Mouse (Mus musculus): ENCODE measurements around the gene Leprot. TPM values are rescaled to one million over a fixed set of nuclear protein-coding genes. Genes with fewer than 3 reads are reported as not detected.

Gene Leprot
- polyA plus RNA-seq, 1 experiment from 2014 or later = 70.8 TPM

DNA sequence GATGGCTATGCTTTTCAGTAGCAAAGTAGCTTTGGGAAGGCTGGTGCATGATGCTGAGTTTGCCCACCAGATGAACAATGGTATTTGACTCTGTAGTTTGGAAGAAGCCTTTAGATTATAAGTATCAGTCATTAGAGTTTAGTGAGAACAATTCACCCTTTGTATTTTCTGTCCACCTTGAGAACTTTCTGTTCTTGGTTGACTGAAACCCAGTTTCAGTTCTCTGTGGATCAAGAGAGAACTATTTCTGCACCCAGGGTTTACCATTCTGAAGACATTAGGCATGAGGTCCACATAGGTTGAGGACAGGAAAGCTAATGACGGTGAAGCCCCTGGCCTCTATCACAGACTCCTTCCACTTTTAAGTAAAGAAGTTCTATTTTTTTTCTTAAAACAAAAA, 10.0 kb upstream of the Leprot start:
- WGBS = 85% methylated on average over 1 of the region's 1 CpGs
- no peak for DNase-seq (ENCODE audit: low spot score)

GRCm38 (mm10) chr4:101640631-101641030, 6.9 kb upstream of the Leprot start:
- H3K27ac ChIP-seq (ENCODE audit: low read depth, low read length) = no peak overlapping the region
- WGBS = 62% methylated on average over 5 of the region's 5 CpGs
- DNase-seq (ENCODE audit: low spot score) = no peak

More for the DNA sequence above, 10.0 kb upstream of the Leprot start:
- Histone ChIP-seq H3K27ac (ENCODE audit: low read depth, low read length) (no peak overlapping the region), H3K9me3 (ENCODE audit: control insufficient read depth, low read length) (no peaks in the 10 kb centered on the region), H3K4me1 (replicated peaks; ENCODE audit: control insufficient read depth, insufficient read depth, low read length) (no peaks in the 10 kb centered on the region), H3K4me3 (ENCODE audit: low read depth, low read length) (no peak overlapping the region), H3K9ac (ENCODE audit: low read depth, low read length) (no peak overlapping the region), H3K4me2 (no peak overlapping the region), H3K27me3 (replicated peaks; ENCODE audit: control insufficient read depth, insufficient read depth, low read length) (no peaks in the 10 kb centered on the region), H3K36me3 (ENCODE audit: control insufficient read depth, insufficient read depth, low read length) (no peaks in the 10 kb centered on the region)
- no peak for ATAC-seq (replicated peaks; ENCODE audit: low FRiP score)

DNA sequence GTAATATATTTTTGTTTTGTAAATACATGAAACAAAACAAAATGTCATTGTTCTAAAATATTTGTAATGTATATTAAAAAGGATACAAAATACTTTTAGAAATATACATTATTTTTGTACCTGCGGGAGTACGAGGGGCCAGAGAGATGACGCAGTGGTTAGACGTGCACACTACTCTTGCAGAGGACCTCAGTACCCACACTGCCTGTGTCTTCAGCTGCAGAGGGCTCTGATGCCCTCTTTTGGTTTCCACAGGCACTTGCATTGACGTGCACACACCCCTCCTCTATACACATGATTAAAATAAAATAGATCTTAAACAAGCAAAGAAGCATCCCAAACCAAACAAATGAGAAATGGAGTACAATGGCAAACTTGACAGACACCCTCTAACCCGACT, 4.8 kb upstream of the Leprot start:
- H3K4me2 ChIP-seq = no peak overlapping the region
- no peak overlapping the region for H3K9ac ChIP-seq (ENCODE audit: low read depth, low read length)
- no peak overlapping the region for H3K27ac ChIP-seq (ENCODE audit: low read depth, low read length)
- 71% methylated on average over 6 of the region's 6 CpGs for WGBS
- ATAC-seq (replicated peaks; ENCODE audit: low FRiP score) (no peak), DNase-seq (ENCODE audit: low spot score) (no peak)
- H3K36me3 ChIP-seq (ENCODE audit: control insufficient read depth, insufficient read depth, low read length) = no peaks in the 10 kb centered on the region
- no peak overlapping the region for H3K4me3 ChIP-seq (ENCODE audit: low read depth, low read length)
- no peaks in the 10 kb centered on the region for H3K27me3 ChIP-seq (replicated peaks; ENCODE audit: control insufficient read depth, insufficient read depth, low read length)
- no peaks in the 10 kb centered on the region for H3K9me3 ChIP-seq (ENCODE audit: control insufficient read depth, low read length)
- H3K4me1 ChIP-seq (replicated peaks; ENCODE audit: control insufficient read depth, insufficient read depth, low read length) = no peaks in the 10 kb centered on the region

More at GRCm38 (mm10) chr4:101640631-101641030, 6.9 kb upstream of the Leprot start:
- Histone ChIP-seq H3K9ac (ENCODE audit: low read depth, low read length) (no peak overlapping the region), H3K4me2 (no peak overlapping the region), H3K4me3 (ENCODE audit: low read depth, low read length) (no peak overlapping the region), H3K4me1 (replicated peaks; ENCODE audit: control insufficient read depth, insufficient read depth, low read length) (no peaks in the 10 kb centered on the region), H3K27me3 (replicated peaks; ENCODE audit: control insufficient read depth, insufficient read depth, low read length) (no peaks in the 10 kb centered on the region), H3K36me3 (ENCODE audit: control insufficient read depth, insufficient read depth, low read length) (no peaks in the 10 kb centered on the region), H3K9me3 (ENCODE audit: control insufficient read depth, low read length) (no peaks in the 10 kb centered on the region)
- ATAC-seq (replicated peaks; ENCODE audit: low FRiP score) = no peak

- H3K27me3 ChIP-seq (replicated peaks; ENCODE audit: control insufficient read depth, insufficient read depth, low read length) = no peaks in the 10 kb centered on the region
- no peak overlapping the region for H3K9ac ChIP-seq (ENCODE audit: low read depth, low read length)
- no peaks in the 10 kb centered on the region for H3K9me3 ChIP-seq (ENCODE audit: control insufficient read depth, low read length)
- DNase-seq (ENCODE audit: low spot score) = no peak
- 72% methylated on average over 4 of the region's 4 CpGs for WGBS
- H3K4me3 ChIP-seq (ENCODE audit: low read depth, low read length) = no peak overlapping the region
- H3K4me1 ChIP-seq (replicated peaks; ENCODE audit: control insufficient read depth, insufficient read depth, low read length) = no peaks in the 10 kb centered on the region
- no peak overlapping the region for H3K27ac ChIP-seq (ENCODE audit: low read depth, low read length)
- ATAC-seq (replicated peaks; ENCODE audit: low FRiP score) = no peak
- no peaks in the 10 kb centered on the region for H3K36me3 ChIP-seq (ENCODE audit: control insufficient read depth, insufficient read depth, low read length)
- H3K4me2 ChIP-seq = no peak overlapping the region
These were observed 4.3 kb upstream of the Leprot start for GRCm38 (mm10) chr4:101643216-101643615.

DNA sequence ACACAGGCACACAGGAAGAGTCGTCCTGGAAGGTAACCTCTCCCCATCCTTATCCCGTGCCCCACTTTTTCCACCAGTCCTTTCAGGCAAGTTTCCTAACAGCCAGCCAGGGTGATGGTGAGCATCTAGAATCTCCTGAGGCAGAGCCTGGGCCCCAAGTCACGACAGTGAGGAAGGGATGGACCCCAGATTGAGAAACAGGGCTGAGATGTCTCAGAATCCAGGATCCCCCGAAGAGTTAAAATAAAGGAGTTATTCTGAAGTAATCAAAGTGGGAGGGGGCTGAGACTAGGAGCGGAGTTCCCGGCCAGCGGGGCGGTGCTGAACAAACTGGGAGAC, 692 bp upstream of the Leprot start:
- no peaks in the 10 kb centered on the region for H3K36me3 ChIP-seq (ENCODE audit: control insufficient read depth, insufficient read depth, low read length)
- ATAC-seq (replicated peaks; ENCODE audit: low FRiP score) = no peak

DNA sequence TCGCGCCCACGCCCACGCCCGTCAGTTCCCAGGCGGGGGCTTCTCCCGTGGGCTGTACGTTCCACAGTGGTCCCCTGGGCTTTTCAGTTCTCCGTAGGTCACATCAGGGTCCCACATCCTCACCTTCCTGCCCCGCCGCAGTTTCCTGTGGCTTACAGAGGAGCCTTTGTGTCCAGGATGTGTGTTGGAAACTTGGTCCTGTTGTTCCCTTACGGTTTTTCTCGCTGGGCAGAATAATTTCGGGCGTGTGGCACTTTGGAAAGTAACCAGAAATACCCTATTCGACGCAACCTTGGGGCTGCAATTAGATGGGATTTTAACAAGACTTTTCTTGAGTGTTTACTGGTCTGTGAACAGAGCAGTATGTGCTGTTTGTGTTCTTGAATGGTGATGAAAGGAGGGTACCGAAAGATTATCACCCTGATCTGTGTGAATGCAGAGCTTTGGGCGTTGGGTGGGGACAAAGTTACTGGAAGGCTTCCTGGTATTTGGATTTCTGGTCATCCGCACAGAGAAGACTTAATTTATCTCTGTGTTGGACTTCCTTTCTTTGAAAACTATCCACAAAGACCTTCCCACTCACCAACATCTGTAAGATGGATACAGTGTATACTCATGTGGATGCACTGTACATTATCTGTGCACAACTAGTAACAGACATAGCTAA, 591 bp downstream of the Leprot start:
- DNase-seq (ENCODE audit: low spot score) = no peak
- WGBS = under 1% methylated on average over 20 of the region's 20 CpGs
- Histone ChIP-seq H3K27me3 (replicated peaks; ENCODE audit: control insufficient read depth, insufficient read depth, low read length) (no peaks in the 10 kb centered on the region), H3K27ac (ENCODE audit: low read depth, low read length) (peak overlapping the region; percentile 85), H3K4me2 (peak overlapping the region; percentile 78), H3K9me3 (ENCODE audit: control insufficient read depth, low read length) (no peaks in the 10 kb centered on the region), H3K4me3 (ENCODE audit: low read depth, low read length) (peak overlapping the region; percentile 90), H3K9ac (ENCODE audit: low read depth, low read length) (peak overlapping the region; percentile 98), H3K36me3 (ENCODE audit: control insufficient read depth, insufficient read depth, low read length) (no peaks in the 10 kb centered on the region), H3K4me1 (replicated peaks; ENCODE audit: control insufficient read depth, insufficient read depth, low read length) (peaks cover 22% of the 10 kb centered on the region)
- peak; percentile 6 for ATAC-seq (replicated peaks; ENCODE audit: low FRiP score)

More for the DNA sequence above, 692 bp upstream of the Leprot start:
- peak overlapping the region; percentile 69; the same call in 1 of the 2 replicates for H3K27ac ChIP-seq (ENCODE audit: low read depth, low read length)
- DNase-seq (ENCODE audit: low spot score) = no peak
- no peaks in the 10 kb centered on the region for H3K9me3 ChIP-seq (ENCODE audit: control insufficient read depth, low read length)
- H3K4me3 ChIP-seq (ENCODE audit: low read depth, low read length) = peak overlapping the region; percentile 90
- 0% methylated on average over 8 of the region's 8 CpGs for WGBS
- H3K9ac ChIP-seq (ENCODE audit: low read depth, low read length) = peak overlapping the region; percentile 70
- no peaks in the 10 kb centered on the region for H3K27me3 ChIP-seq (replicated peaks; ENCODE audit: control insufficient read depth, insufficient read depth, low read length)
- peak overlapping the region; percentile 79 for H3K4me2 ChIP-seq
- peaks cover 18% of the 10 kb centered on the region for H3K4me1 ChIP-seq (replicated peaks; ENCODE audit: control insufficient read depth, insufficient read depth, low read length)

DNA sequence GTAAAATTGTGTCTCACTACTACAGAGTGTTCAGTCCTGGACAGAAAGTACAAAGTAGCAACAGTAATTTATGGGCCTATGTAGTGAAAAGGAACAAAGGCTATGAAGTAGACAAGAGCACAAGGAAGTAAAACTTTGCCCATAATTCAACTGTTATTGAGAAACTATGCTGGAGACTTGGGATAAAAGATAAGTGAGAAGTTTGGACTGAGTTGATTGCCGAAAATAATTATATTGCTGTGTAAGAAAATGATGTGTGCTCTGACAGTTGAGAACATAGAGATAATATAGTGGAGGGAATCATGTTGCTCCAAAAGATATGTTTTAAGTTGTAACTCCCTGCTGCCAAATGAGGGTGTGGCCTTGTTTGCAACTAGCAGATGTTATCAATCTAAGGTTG, 1.2 kb downstream of the Leprot start:
- H3K4me1 ChIP-seq (replicated peaks; ENCODE audit: control insufficient read depth, insufficient read depth, low read length) = peaks cover 25% of the 10 kb centered on the region
- peak overlapping the region; percentile 90 for H3K4me3 ChIP-seq (ENCODE audit: low read depth, low read length)
- H3K27me3 ChIP-seq (replicated peaks; ENCODE audit: control insufficient read depth, insufficient read depth, low read length) = no peaks in the 10 kb centered on the region
- H3K4me2 ChIP-seq = peak overlapping the region; percentile 78
- whole genome bisulfite sequencing = 57% methylated on average over 1 of the region's 1 CpGs
- H3K9me3 ChIP-seq (ENCODE audit: control insufficient read depth, low read length) = no peaks in the 10 kb centered on the region
- DNase-seq (ENCODE audit: low spot score) (no peak), ATAC-seq (replicated peaks; ENCODE audit: low FRiP score) (no peak)
- peak overlapping the region; percentile 98 for H3K9ac ChIP-seq (ENCODE audit: low read depth, low read length)
- peak overlapping the region; percentile 85 for H3K27ac ChIP-seq (ENCODE audit: low read depth, low read length)
- no peaks in the 10 kb centered on the region for H3K36me3 ChIP-seq (ENCODE audit: control insufficient read depth, insufficient read depth, low read length)

DNA sequence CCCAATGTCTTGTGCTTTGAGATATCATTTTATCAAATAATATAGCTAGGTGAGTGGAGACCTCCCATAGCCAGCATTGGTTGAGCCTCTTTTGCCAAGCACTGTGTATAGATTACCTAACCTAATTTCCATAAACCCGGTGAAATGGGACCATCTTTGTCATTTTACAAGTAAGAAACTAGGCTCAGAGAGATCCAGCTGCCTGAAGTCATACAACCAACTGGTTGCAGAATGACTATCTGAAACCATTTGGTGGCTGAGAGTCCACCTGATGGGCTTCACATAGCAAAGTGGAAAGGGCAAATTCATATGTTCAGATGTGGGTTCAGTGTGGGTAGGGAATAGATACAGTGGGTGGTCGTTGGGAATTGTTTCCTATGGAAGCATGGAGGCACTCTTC, 3.4 kb downstream of the Leprot start:
- H3K4me3 ChIP-seq (ENCODE audit: low read depth, low read length) = no peak overlapping the region
- H3K36me3 ChIP-seq (ENCODE audit: control insufficient read depth, insufficient read depth, low read length) = no peaks in the 10 kb centered on the region
- no peak for DNase-seq (ENCODE audit: low spot score)
- H3K27me3 ChIP-seq (replicated peaks; ENCODE audit: control insufficient read depth, insufficient read depth, low read length) = no peaks in the 10 kb centered on the region
- H3K27ac ChIP-seq (ENCODE audit: low read depth, low read length) = no peak overlapping the region
- ATAC-seq (replicated peaks; ENCODE audit: low FRiP score) = no peak
- H3K9me3 ChIP-seq (ENCODE audit: control insufficient read depth, low read length) = no peaks in the 10 kb centered on the region
- 0 out of 2 replicates have a peak overlapping the region, but pooled peaks have one; percentile 1 for H3K9ac ChIP-seq (ENCODE audit: low read depth, low read length)
- H3K4me1 ChIP-seq (replicated peaks; ENCODE audit: control insufficient read depth, insufficient read depth, low read length) = peaks cover 38% of the 10 kb centered on the region
- no peak overlapping the region for H3K4me2 ChIP-seq
- WGBS = 86% methylated on average over 2 of the region's 2 CpGs

DNA sequence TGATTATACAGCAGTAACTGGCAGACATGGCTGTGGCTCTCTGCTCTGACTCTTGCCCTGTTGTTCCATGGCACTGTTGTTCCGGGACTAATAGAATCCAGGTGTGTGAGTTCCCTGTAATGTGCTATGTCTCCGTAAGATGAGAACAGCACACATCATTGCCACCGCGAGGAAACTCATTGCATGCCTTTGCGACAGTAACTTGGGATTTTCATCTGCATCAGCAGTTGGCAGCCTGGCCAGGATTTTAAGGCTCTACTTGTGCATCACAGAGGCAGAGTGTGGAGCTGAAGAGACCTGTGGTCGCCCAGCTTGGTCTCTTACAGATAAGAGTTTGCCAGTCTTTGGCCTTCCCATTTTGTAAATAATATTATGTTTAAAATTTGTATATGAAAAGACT, 6.7 kb downstream of the Leprot start:
- Histone ChIP-seq H3K9ac (ENCODE audit: low read depth, low read length) (no peak overlapping the region), H3K27ac (ENCODE audit: low read depth, low read length) (peak overlapping the region; percentile 81), H3K4me3 (ENCODE audit: low read depth, low read length) (no peak overlapping the region), H3K27me3 (replicated peaks; ENCODE audit: control insufficient read depth, insufficient read depth, low read length) (no peaks in the 10 kb centered on the region), H3K9me3 (ENCODE audit: control insufficient read depth, low read length) (no peaks in the 10 kb centered on the region), H3K4me2 (peak overlapping the region; percentile 49), H3K36me3 (ENCODE audit: control insufficient read depth, insufficient read depth, low read length) (peaks cover 5% of the 10 kb centered on the region; the same call in 1 of the 2 replicates), H3K4me1 (replicated peaks; ENCODE audit: control insufficient read depth, insufficient read depth, low read length) (peaks cover 44% of the 10 kb centered on the region)
- WGBS = 69% methylated on average over 6 of the region's 6 CpGs
- DNase-seq (ENCODE audit: low spot score) = no peak
- ATAC-seq (replicated peaks; ENCODE audit: low FRiP score) = 0 out of 2 replicates have a peak, but pooled peaks have one; percentile 21

Data from liver, embryonic 11.5 days (tissue).